Mouse (Mus musculus) forebrain, embryonic 16.5 days (tissue): ENCODE data around the gene Pick1. TPM values are rescaled to one million over a fixed set of nuclear protein-coding genes. Genes with fewer than 3 reads are reported as not detected.

Source experiments
- ATAC-seq: fragments of 200-750 bp; cut with Nextera tagmentation; 2 replicates; pipeline ENCODE4 v1.8.0; 2017; ENCODE audit warnings: mild to moderate bottlenecking, moderate library complexity
- H3K27ac ChIP-seq: fragments of 300-500 bp; sonication (generic); 2 replicates; pipeline ENCODE4 v1.5.1; 2014; ENCODE audit warnings: low read length, control low read depth
- H3K27me3 ChIP-seq: fragments of 300-500 bp; sonication (generic); replicated peaks from 2 replicates; pipeline ENCODE4 v1.6.1; 2014; ENCODE audit warnings: low read length; ENCODE audit not compliant: control insufficient read depth, insufficient read depth
- H3K36me3 ChIP-seq: fragments of 300-500 bp; sonication (generic); 2 replicates; pipeline ENCODE4 v1.6.1; 2014; ENCODE audit not compliant: control insufficient read depth, insufficient read depth
- H3K4me1 ChIP-seq: fragments of 300-500 bp; sonication (generic); replicated peaks from 2 replicates; pipeline ENCODE4 v1.6.1; 2014; ENCODE audit warnings: low read length; ENCODE audit not compliant: control insufficient read depth, insufficient read depth
- H3K4me2 ChIP-seq: fragments of 300-500 bp; sonication (generic); 2 replicates; pipeline ENCODE4 v1.6.1; 2014; ENCODE audit warnings: mild to moderate bottlenecking, low read length, control low read depth
- H3K4me3 ChIP-seq: fragments of 300-500 bp; sonication (generic); replicated peaks from 2 replicates; pipeline ENCODE4 v1.5.1; 2014; ENCODE audit warnings: mild to moderate bottlenecking, low read length, control low read depth
- H3K9ac ChIP-seq: fragments of 300-500 bp; sonication (generic); replicated peaks from 2 replicates; pipeline ENCODE4 v1.6.1; 2014; ENCODE audit warnings: low read depth, low read length, control low read depth
- H3K9me3 ChIP-seq: fragments of 300-500 bp; sonication (generic); 2 replicates; pipeline ENCODE4 v1.6.1; 2016; ENCODE audit warnings: low read length; ENCODE audit not compliant: control insufficient read depth
- WGBS: fragments of 180-500 bp; shearing (Covaris S2); extraction: QIAGEN DNeasy Blood & Tissue Kit; methylation state at CpG from one replicate; pipeline ENCODE4 v1.1.7; 2014; 5-methylcytosine and 5-hydroxymethylcytosine counted together
- polyA plus RNA-seq: library from polyadenylated mRNA; unstranded; fragments of >200 nt; fragmentation: Nextera tagmentation; extraction: Ambion mirVana; gene quantifications from 2 replicates; pipeline ENCODE4 v1.2.1, GENCODE M21; 2015

The Pick1 gene
- polyA plus RNA-seq, 1 experiment from 2014 or later, result 102 TPM

GRCm38 (mm10) chr15:79245321-79245720 is 16.3 kb downstream of the Pick1 start:
- Histone ChIP-seq H3K4me1 (peaks cover 18% of the 10 kb centered on the region), H3K27ac (no peak overlapping the region), H3K36me3 (peaks cover 27% of the 10 kb centered on the region), H3K27me3 (no peaks in the 10 kb centered on the region), H3K4me3 (no peak overlapping the region), H3K9ac (no peak overlapping the region), H3K9me3 (no peaks in the 10 kb centered on the region), H3K4me2 (no peak overlapping the region)
- WGBS, result 88% methylated on average over 3 of the region's 3 CpGs
- no peak for ATAC-seq

- H3K4me1 ChIP-seq, result peaks cover 10% of the 10 kb centered on the region
- no peaks in the 10 kb centered on the region for H3K9me3 ChIP-seq
- no peak overlapping the region for H3K9ac ChIP-seq
- no peak overlapping the region for H3K27ac ChIP-seq
- WGBS, result 79% methylated on average over 2 of the region's 2 CpGs
- no peak overlapping the region for H3K4me2 ChIP-seq
- H3K36me3 ChIP-seq, result peaks cover 21% of the 10 kb centered on the region
- ATAC-seq, result no peak
- peaks cover 30% of the 10 kb centered on the region for H3K27me3 ChIP-seq
- no peak overlapping the region for H3K4me3 ChIP-seq
These were observed 21.3 kb downstream of the Pick1 start for GRCm38 (mm10) chr15:79250236-79250635.

GRCm38 (mm10) chr15:79251168-79251567 is 22.2 kb downstream of the Pick1 start:
- Histone ChIP-seq H3K36me3 (peaks cover 15% of the 10 kb centered on the region), H3K9ac (no peak overlapping the region), H3K4me3 (no peak overlapping the region), H3K9me3 (no peaks in the 10 kb centered on the region), H3K27ac (no peak overlapping the region), H3K4me2 (no peak overlapping the region), H3K27me3 (peaks cover 30% of the 10 kb centered on the region), H3K4me1 (peaks cover 10% of the 10 kb centered on the region)
- 63% methylated on average over 7 of the region's 7 CpGs for WGBS
- ATAC-seq, result no peak

- 2% methylated on average over 61 of the region's 61 CpGs for WGBS
- Histone ChIP-seq H3K9me3 (no peaks in the 10 kb centered on the region), H3K9ac (peak overlapping the region; percentile 49), H3K36me3 (peaks cover 10% of the 10 kb centered on the region; the same call in 1 of the 2 replicates), H3K27me3 (peaks cover 30% of the 10 kb centered on the region), H3K27ac (no peak overlapping the region), H3K4me3 (peak overlapping the region; percentile 35), H3K4me2 (peak overlapping the region; percentile 68), H3K4me1 (peaks cover 10% of the 10 kb centered on the region)
- peak; percentile 61 for ATAC-seq
These were observed 23.0 kb downstream of the Pick1 start for GRCm38 (mm10) chr15:79251781-79252491.

GRCm38 (mm10) chr15:79252580-79252979 is 23.6 kb downstream of the Pick1 start:
- peak overlapping the region; percentile 49 for H3K9ac ChIP-seq
- H3K4me2 ChIP-seq, result peak overlapping the region; percentile 68
- WGBS, result 32% methylated on average over 24 of the region's 24 CpGs
- H3K4me3 ChIP-seq, result peak overlapping the region; percentile 35
- no peaks in the 10 kb centered on the region for H3K9me3 ChIP-seq
- peaks cover 30% of the 10 kb centered on the region for H3K27me3 ChIP-seq
- no peak overlapping the region for H3K27ac ChIP-seq
- peaks cover 10% of the 10 kb centered on the region for H3K4me1 ChIP-seq
- peaks cover 10% of the 10 kb centered on the region; the same call in 1 of the 2 replicates for H3K36me3 ChIP-seq
- no peak for ATAC-seq

- ATAC-seq, result no peak
- Histone ChIP-seq H3K4me2 (no peak within 1 kb of the TSS), H3K9ac (no peak within 1 kb of the TSS), H3K9me3 (no peaks in the 10 kb centered on the region), H3K36me3 (no peaks in the 10 kb centered on the region), H3K27ac (no peak within 1 kb of the TSS), H3K4me3 (no peak within 1 kb of the TSS), H3K4me1 (peaks cover 10% of the 10 kb centered on the region), H3K27me3 (peaks cover 30% of the 10 kb centered on the region)
- 15% methylated on average over 3 of the region's 3 CpGs for WGBS
These were observed 25.7 kb downstream of the Pick1 start, which contains the start of gene Slc16a8 for GRCm38 (mm10) chr15:79254661-79255060. Gene Slc16a8, minus strand, starts transcription at chr15:79254761.

- no peak overlapping the region for H3K4me3 ChIP-seq
- H3K9ac ChIP-seq, result no peak overlapping the region
- H3K36me3 ChIP-seq, result no peaks in the 10 kb centered on the region
- H3K9me3 ChIP-seq, result no peaks in the 10 kb centered on the region
- no peak overlapping the region for H3K27ac ChIP-seq
- peaks cover 17% of the 10 kb centered on the region for H3K4me1 ChIP-seq
- 28% methylated on average over 17 of the region's 17 CpGs for WGBS
- no peak overlapping the region for H3K4me2 ChIP-seq
- ATAC-seq, result no peak
- peaks cover 28% of the 10 kb centered on the region for H3K27me3 ChIP-seq
These were observed 29.5 kb downstream of the Pick1 start for GRCm38 (mm10) chr15:79258521-79258920.

- H3K9me3 ChIP-seq, result no peaks in the 10 kb centered on the region
- H3K4me2 ChIP-seq, result peak overlapping the region; percentile 97
- H3K4me1 ChIP-seq, result peaks cover 17% of the 10 kb centered on the region
- H3K27ac ChIP-seq, result no peak overlapping the region
- ATAC-seq, result peak; percentile 82
- WGBS, result 1% methylated on average over 55 of the region's 62 CpGs
- peaks cover 20% of the 10 kb centered on the region for H3K27me3 ChIP-seq
- peak overlapping the region; percentile 57 for H3K4me3 ChIP-seq
- H3K36me3 ChIP-seq, result no peaks in the 10 kb centered on the region
- peak overlapping the region; percentile 71 for H3K9ac ChIP-seq
These were observed 32.2 kb downstream of the Pick1 start for GRCm38 (mm10) chr15:79261095-79261725.

GRCm38 (mm10) chr15:79261757-79262156 is 32.8 kb downstream of the Pick1 start:
- no peak overlapping the region for H3K27ac ChIP-seq

More at GRCm38 (mm10) chr15:79261757-79262156, 32.8 kb downstream of the Pick1 start:
- 0% methylated on average over 15 of the region's 28 CpGs for WGBS
- peaks cover 20% of the 10 kb centered on the region for H3K27me3 ChIP-seq
- no peaks in the 10 kb centered on the region for H3K9me3 ChIP-seq
- no peaks in the 10 kb centered on the region for H3K36me3 ChIP-seq
- H3K4me3 ChIP-seq, result peak overlapping the region; percentile 57
- H3K4me1 ChIP-seq, result peaks cover 17% of the 10 kb centered on the region
- H3K9ac ChIP-seq, result peak overlapping the region; percentile 71
- ATAC-seq, result peak; percentile 43
- H3K4me2 ChIP-seq, result peak overlapping the region; percentile 97
